Mouse (Mus musculus) stomach, postnatal 0 days (tissue): ENCODE measurements around the gene Gm9970.

Experiments
- CTCF ChIP-seq: IDR thresholded peaks from 2 replicates; pipeline ENCODE4 v1.5.1; 2016; ENCODE audit warnings: antibody characterized with exemption, low read depth, mild to moderate bottlenecking, moderate library complexity
- EP300 ChIP-seq: optimal IDR thresholded peaks from 2 replicates; pipeline ENCODE3; 2016; ENCODE audit warnings: antibody characterized with exemption

GRCm38 (mm10) chr5:31226641-31227040 is 14.4 kb downstream of the Gm9970 start:
- no peak for TF ChIP-seq CTCF
- TF ChIP-seq EP300: no peak
